Mouse (Mus musculus) C3H10T1/2 (cell line): ENCODE data around the gene Cct4. TPM values are rescaled to one million over a fixed set of nuclear protein-coding genes. Genes with fewer than 3 reads are reported as not detected.

Experiments used
- polyA plus RNA-seq, 2 experiments: library from polyadenylated mRNA; unstranded; fragments of >200 nt; fragmentation: generic; extraction: Trizol; gene quantifications; one replicate each; pipeline ENCODE4 v1.2.1; 2012; ENCODE audit warnings: missing spikeins in 2 of 2

Cct4 gene
- polyA plus RNA-seq: 100 to 1,000 TPM in 1 of 2 experiments, 10 to 100 TPM in 1; 26.4 to 143 TPM

GRCm38 (mm10) chr11:22990393-22991126, at the start of gene Cct4:
Gene Cct4, plus strand, starts transcription at chr11:22990519.

GRCm38 (mm10) chr11:22971835-22972709, 18.2 kb upstream of the Cct4 start, which contains the start of gene Zrsr1:
Gene Zrsr1, plus strand, starts transcription at chr11:22972005.

GRCm38 (mm10) chr11:22981984-22982757, 8.1 kb upstream of the Cct4 start, which contains the start of the genes Gm28048 and Commd1:
Gene Gm28048, minus strand, starts transcription at chr11:22982090.
Gene Commd1, minus strand, starts transcription at chr11:22982382.

GRCm38 (mm10) chr11:23007481-23008180, 17.3 kb downstream of the Cct4 start, which contains the start of gene Fam161a:
Gene Fam161a, plus strand, starts transcription at chr11:23007531.

Other genes starting within 250 kb of the Cct4 start
- gene B3gnt2, start 129.6 kb upstream of the Cct4 start, polyA plus RNA-seq: 1 to 10 TPM in 1 of 2 experiments, under 1 TPM in 1; 0.40 to 3.5 TPM
- 1 to 10 TPM in 1 of 2 experiments, under 1 TPM in 1; 0.36 to 5.2 TPM for gene Zrsr1, start 18.5 kb upstream of the Cct4 start, polyA plus RNA-seq
- gene Gm28048, start 8.4 kb upstream of the Cct4 start, polyA plus RNA-seq: 1 to 10 TPM in 1 of 2 experiments, under 1 TPM in 1; 0.46 to 1.4 TPM
- 100 to 1,000 TPM; 214 to 231 TPM for gene Commd1, start 8.1 kb upstream of the Cct4 start, polyA plus RNA-seq
- 1 to 10 TPM in 1 of 2 experiments, under 1 TPM in 1; 0.18 to 4.7 TPM for gene Fam161a, start 17.0 kb downstream of the Cct4 start, polyA plus RNA-seq